Mouse (Mus musculus) ES-Bruce4 (cell line): ENCODE measurements around the gene Tcf7l1. TPM values are rescaled to one million over a fixed set of nuclear protein-coding genes. Genes with fewer than 3 reads are reported as not detected.

Experiments used
- H3K27ac ChIP-seq: 2 replicates; pipeline ENCODE4 v1.5.1; 2012; ENCODE audit warnings: low read length, inconsistent platforms; ENCODE audit not compliant: insufficient read depth
- H3K27me3 ChIP-seq: 2 replicates; pipeline ENCODE4 v1.6.1; 2012; ENCODE audit warnings: mild to moderate bottlenecking, low read length, inconsistent platforms; ENCODE audit not compliant: control insufficient read depth, poor library complexity, insufficient read depth, severe bottlenecking
- H3K36me3 ChIP-seq: 2 replicates; pipeline ENCODE4 v1.6.1; 2012; ENCODE audit warnings: inconsistent platforms, mild to moderate bottlenecking, low read length, moderate library complexity; ENCODE audit not compliant: control insufficient read depth, poor library complexity, insufficient read depth, severe bottlenecking
- H3K4me1 ChIP-seq: one replicate; pipeline ENCODE4 v1.8.1; 2011; ENCODE audit warnings: low read length; ENCODE audit not compliant: control insufficient read depth, insufficient read depth
- H3K4me3 ChIP-seq: 2 replicates; pipeline ENCODE4 v1.5.1; 2011; ENCODE audit warnings: low read depth, mild to moderate bottlenecking, low read length
- H3K9ac ChIP-seq: 2 replicates; pipeline ENCODE4 v1.6.1; 2012; ENCODE audit warnings: low read depth, mild to moderate bottlenecking, inconsistent platforms; ENCODE audit not compliant: poor library complexity, severe bottlenecking
- H3K9me3 ChIP-seq: replicated peaks from 2 replicates; pipeline ENCODE4 v1.6.1; 2012; ENCODE audit warnings: mild to moderate bottlenecking, low read length, inconsistent platforms; ENCODE audit not compliant: control insufficient read depth, poor library complexity, insufficient read depth, severe bottlenecking
- CTCF ChIP-seq: IDR thresholded peaks from one replicate; pipeline ENCODE4 v1.8.1; 2011; ENCODE audit warnings: low read depth, low read length
- EP300 ChIP-seq: IDR thresholded peaks from 2 replicates; pipeline ENCODE4 v1.6.1; 2011; ENCODE audit warnings: low read depth, low read length; ENCODE audit not compliant: insufficient read depth
- POLR2A ChIP-seq: IDR thresholded peaks from one replicate; pipeline ENCODE4 v1.8.1; 2011; ENCODE audit warnings: low read length; ENCODE audit not compliant: insufficient read depth
- polyA plus RNA-seq: library from polyadenylated mRNA; stranded (reverse); fragments of >200 nt; gene quantifications from 2 replicates; pipeline ENCODE4 v1.2.4, GENCODE M21; 2011; ENCODE audit warnings: low read depth; ENCODE audit not compliant: missing spikeins, insufficient read depth, insufficient read length

Gene Tcf7l1
- polyA plus RNA-seq, 1 experiment = 84.8 TPM

- Histone ChIP-seq H3K4me3 (no peak overlapping the region), H3K27me3 (no peaks in the 10 kb centered on the region), H3K9me3 (no peaks in the 10 kb centered on the region), H3K36me3 (no peaks in the 10 kb centered on the region), H3K27ac (no peak overlapping the region), H3K9ac (no peak overlapping the region), H3K4me1 (no peaks in the 10 kb centered on the region)
- TF ChIP-seq CTCF (no peak), POLR2A (no peak), EP300 (no peak)
Observed at GRCm38 (mm10) chr6:72593914-72594313, 195.1 kb downstream of the Tcf7l1 start.

GRCm38 (mm10) chr6:72593011-72593803 lies 195.8 kb downstream of the Tcf7l1 start:
- Histone ChIP-seq H3K9ac (no peak overlapping the region), H3K9me3 (no peaks in the 10 kb centered on the region), H3K36me3 (no peaks in the 10 kb centered on the region), H3K4me1 (no peaks in the 10 kb centered on the region), H3K4me3 (no peak overlapping the region), H3K27ac (no peak overlapping the region), H3K27me3 (no peaks in the 10 kb centered on the region)
- TF ChIP-seq EP300 = no peak
- no peak for TF ChIP-seq POLR2A
- no peak for TF ChIP-seq CTCF

- no peaks in the 10 kb centered on the region for H3K9me3 ChIP-seq
- H3K27me3 ChIP-seq = no peaks in the 10 kb centered on the region
- TF ChIP-seq POLR2A (no peak), CTCF (no peak), EP300 (no peak)
- H3K36me3 ChIP-seq = no peaks in the 10 kb centered on the region
- no peak overlapping the region for H3K9ac ChIP-seq
- no peaks in the 10 kb centered on the region for H3K4me1 ChIP-seq
- no peak overlapping the region for H3K4me3 ChIP-seq
- no peak overlapping the region for H3K27ac ChIP-seq
Observed at GRCm38 (mm10) chr6:72590111-72590510, 198.9 kb downstream of the Tcf7l1 start.

GRCm38 (mm10) chr6:72588307-72588706 lies 200.7 kb downstream of the Tcf7l1 start:
- Histone ChIP-seq H3K9me3 (no peaks in the 10 kb centered on the region), H3K27ac (no peak overlapping the region), H3K4me1 (no peaks in the 10 kb centered on the region), H3K9ac (no peak overlapping the region), H3K27me3 (no peaks in the 10 kb centered on the region), H3K36me3 (no peaks in the 10 kb centered on the region), H3K4me3 (no peak overlapping the region)
- TF ChIP-seq CTCF = no peak
- no peak for TF ChIP-seq EP300
- TF ChIP-seq POLR2A = no peak

- H3K4me3 ChIP-seq = no peak overlapping the region
- no peaks in the 10 kb centered on the region for H3K36me3 ChIP-seq
- TF ChIP-seq POLR2A (no peak), CTCF (no peak), EP300 (no peak)
- no peak overlapping the region for H3K9ac ChIP-seq
- H3K27me3 ChIP-seq = no peaks in the 10 kb centered on the region
- H3K4me1 ChIP-seq = no peaks in the 10 kb centered on the region
- H3K27ac ChIP-seq = no peak overlapping the region
- no peaks in the 10 kb centered on the region for H3K9me3 ChIP-seq
Observed at GRCm38 (mm10) chr6:72586701-72587100, 202.4 kb downstream of the Tcf7l1 start.

GRCm38 (mm10) chr6:72584154-72584553 lies 204.9 kb downstream of the Tcf7l1 start:
- Histone ChIP-seq H3K4me1 (no peaks in the 10 kb centered on the region), H3K27me3 (no peaks in the 10 kb centered on the region), H3K27ac (no peak overlapping the region), H3K9me3 (no peaks in the 10 kb centered on the region), H3K36me3 (no peaks in the 10 kb centered on the region), H3K4me3 (no peak overlapping the region), H3K9ac (no peak overlapping the region)
- TF ChIP-seq EP300 (no peak), POLR2A (no peak), CTCF (no peak)
